Mouse (Mus musculus): ENCODE data around the gene Brd3. TPM values are rescaled to one million over a fixed set of nuclear protein-coding genes. Genes with fewer than 3 reads are reported as not detected.
"Not testable (repeated sequence)": the region's sequence is repeated elsewhere in the genome, so short reads cannot be mapped to it uniquely, and the experiment has no call there.

Gene Brd3
- total RNA-seq, 1 experiment from 2014 or later = 92.0 TPM

- DNase-seq = no peak
Observed at GRCm38 (mm10) chr2:27512909-27513308, 5.4 kb upstream of the Brd3 start.

- DNase-seq = no peak
Observed at GRCm38 (mm10) chr2:27510706-27511105, 3.2 kb upstream of the Brd3 start.

- not testable (repeated sequence) for DNase-seq
Observed at GRCm38 (mm10) chr2:27506658-27507057, 804 bp downstream of the Brd3 start.

- peak; percentile 13 for DNase-seq
Observed at GRCm38 (mm10) chr2:27505539-27505938, 1.9 kb downstream of the Brd3 start.

GRCm38 (mm10) chr2:27504113-27504885 lies 3.2 kb downstream of the Brd3 start:
- peak; percentile 21 for DNase-seq

- no peak for DNase-seq
Observed at GRCm38 (mm10) chr2:27496391-27497028, 11.0 kb downstream of the Brd3 start.

- no peak for DNase-seq
Observed at GRCm38 (mm10) chr2:27493971-27494370, 13.5 kb downstream of the Brd3 start.

- DNase-seq = no peak
Observed at GRCm38 (mm10) chr2:27490939-27491338, 16.5 kb downstream of the Brd3 start.

- no peak for DNase-seq
Observed at GRCm38 (mm10) chr2:27488362-27488761, 19.1 kb downstream of the Brd3 start.

GRCm38 (mm10) chr2:27487336-27488049 lies 20.0 kb downstream of the Brd3 start:
- DNase-seq = no peak

- DNase-seq = no peak
Observed at GRCm38 (mm10) chr2:27486725-27487124, 20.7 kb downstream of the Brd3 start.

GRCm38 (mm10) chr2:27482265-27482861 lies 25.1 kb downstream of the Brd3 start:
- no peak for DNase-seq

- no peak for DNase-seq
Observed at GRCm38 (mm10) chr2:27480367-27480766, 27.1 kb downstream of the Brd3 start.

- DNase-seq = peak; percentile 25
Observed at GRCm38 (mm10) chr2:27479821-27480220, 27.6 kb downstream of the Brd3 start.

- DNase-seq = no peak
Observed at GRCm38 (mm10) chr2:27476303-27477192, 30.9 kb downstream of the Brd3 start.

GRCm38 (mm10) chr2:27475495-27476302 lies 31.8 kb downstream of the Brd3 start:
- DNase-seq = peak; percentile 96

GRCm38 (mm10) chr2:27474621-27475484 lies 32.6 kb downstream of the Brd3 start:
- peak; percentile 72 for DNase-seq

GRCm38 (mm10) chr2:27473911-27474310 lies 33.6 kb downstream of the Brd3 start:
- peak; percentile 51 for DNase-seq

- DNase-seq = peak; percentile 69
Observed at GRCm38 (mm10) chr2:27473061-27473765, 34.2 kb downstream of the Brd3 start.
